Mouse (Mus musculus): ENCODE data around the gene Arhgap32.

DNA sequence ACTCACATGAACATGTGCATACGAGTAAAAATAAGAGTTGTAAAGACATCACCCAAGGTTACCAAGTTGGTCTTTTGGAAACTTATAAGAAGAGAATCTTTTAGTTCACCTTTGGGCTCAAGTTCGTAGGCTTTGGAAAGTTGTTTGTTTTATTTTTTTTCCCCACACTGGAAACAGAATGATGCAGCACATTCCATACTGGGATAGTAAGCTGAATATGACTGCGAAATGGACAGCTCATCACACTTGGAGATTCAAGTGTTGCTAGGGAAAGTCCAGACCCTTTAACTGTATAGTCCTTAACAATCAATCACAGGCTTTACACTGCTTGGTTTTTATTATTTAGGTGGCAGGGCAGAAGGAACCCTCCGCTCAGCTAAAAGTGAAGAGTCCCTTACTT lies 137.8 kb downstream of the Arhgap32 start:
- TF ChIP-seq POLR2A (IDR thresholded peaks at IDR 0.05; ENCODE audit: control insufficient read depth, extremely low read depth, insufficient read depth, low read length, poor library complexity) (no peak), CTCF (IDR thresholded peaks at IDR 0.05; ENCODE audit: borderline replicate concordance, control insufficient read depth, extremely low read depth, insufficient read depth, low read length, poor library complexity) (no peak)
